ENCODE assay signal across 14 mouse cellular contexts in genomic region chr6:29946568-29946967, GRCm38 (mm10). TPM values are rescaled to one million over a fixed set of nuclear protein-coding genes. Genes with fewer than 3 reads are reported as not detected.
DNase-seq lines count a peak whose midpoint lies in the region; ATAC-seq and TF ChIP-seq lines count a peak whose summit lies in the region.
"Had no signal": no experiment of that assay in that cellular context is flagged by ENCODE, and none has a peak within 500 bp of the region (broad histone marks: within the 10 kb centered on the region; RNA-seq: fewer than 3 reads in every experiment).

No protein-coding gene starts in this region.

- no peak for ATAC-seq in hindbrain, postnatal 0 days
- ATAC-seq: midbrain, embryonic 16.5 days had no signal

- no peak overlapping the region for H3K27ac ChIP-seq in hindbrain, postnatal 0 days
- H3K27ac ChIP-seq in hindbrain, embryonic 10.5 days, result no peak overlapping the region
- H3K27ac ChIP-seq: embryonic facial prominence, embryonic 12.5 days had no signal

- no peak overlapping the region for H3K4me2 ChIP-seq in hindbrain, postnatal 0 days (ENCODE audit: low read depth, low read length)
- H3K4me2 ChIP-seq: embryonic facial prominence, embryonic 12.5 days had no signal

- no peaks in the 10 kb centered on the region for H3K36me3 ChIP-seq in hindbrain, postnatal 0 days (ENCODE audit: insufficient read depth, low read length)
- H3K36me3 ChIP-seq in hindbrain, embryonic 10.5 days, result no peaks in the 10 kb centered on the region
- H3K36me3 ChIP-seq in splenic B cell, adult 2 months (ENCODE audit: control insufficient read depth, insufficient read depth, low read length, poor library complexity, severe bottlenecking), result no peaks in the 10 kb centered on the region
- H3K36me3 ChIP-seq: embryonic facial prominence, embryonic 12.5 days had no signal

- TF ChIP-seq CTCF in hindbrain, postnatal 0 days (IDR thresholded peaks at IDR 0.05; ENCODE audit: low read depth), result peak; percentile 62

- DNase-seq in hindbrain, postnatal 0 days (ENCODE audit: low spot score), result peak; percentile 55
- no peak for DNase-seq in hindbrain, embryonic 10.5 days (ENCODE audit: low spot score)
- peak; percentile 7 for DNase-seq in lung, postnatal 25 days (ENCODE audit: low spot score)
- no peak for DNase-seq in lung, adult 18-20 months
- peak; percentile 34 for DNase-seq in MN1 (ENCODE audit: low spot score)
- DNase-seq in splenic B cell, adult 2 months (ENCODE audit: low read depth, low spot score), result peak; percentile 34
- DNase-seq in spleen, adult 12 weeks (ENCODE audit: low spot score), result no peak
- DNase-seq: adrenal gland, postnatal 10 days; cerebellum, adult 11-12 months; heart, adult 18-20 months; kidney, postnatal 4 days; thymus, postnatal 14 days had no signal

- H3K9me3 ChIP-seq in hindbrain, postnatal 0 days (ENCODE audit: low read length), result no peaks in the 10 kb centered on the region
- H3K9me3 ChIP-seq in hindbrain, embryonic 10.5 days, result no peaks in the 10 kb centered on the region
- H3K9me3 ChIP-seq: embryonic facial prominence, embryonic 12.5 days had no signal

- H3K9ac ChIP-seq in hindbrain, postnatal 0 days (replicated peaks; ENCODE audit: low read length), result no peak overlapping the region
- H3K9ac ChIP-seq: embryonic facial prominence, embryonic 12.5 days had no signal

- no peaks in the 10 kb centered on the region for H3K4me1 ChIP-seq in hindbrain, postnatal 0 days (ENCODE audit: insufficient read depth, low read length)
- H3K4me1 ChIP-seq in hindbrain, embryonic 10.5 days (replicated peaks), result no peaks in the 10 kb centered on the region
- H3K4me1 ChIP-seq: embryonic facial prominence, embryonic 12.5 days had no signal

- no peaks in the 10 kb centered on the region for H3K27me3 ChIP-seq in hindbrain, postnatal 0 days (ENCODE audit: insufficient read depth, low read length)
- H3K27me3 ChIP-seq in hindbrain, embryonic 10.5 days (ENCODE audit: insufficient read depth, poor library complexity, severe bottlenecking), result no peaks in the 10 kb centered on the region
- H3K27me3 ChIP-seq in splenic B cell, adult 2 months (ENCODE audit: control insufficient read depth, insufficient read depth, low read length, poor library complexity, severe bottlenecking), result no peaks in the 10 kb centered on the region
- H3K27me3 ChIP-seq: embryonic facial prominence, embryonic 12.5 days had no signal

- WGBS in hindbrain, postnatal 0 days, result 81% methylated on average over 2 of the region's 2 CpGs
- 93% methylated on average over 2 of the region's 2 CpGs for WGBS in hindbrain, embryonic 10.5 days

- H3K4me3 ChIP-seq in hindbrain, postnatal 0 days (ENCODE audit: low read length), result no peak overlapping the region
- H3K4me3 ChIP-seq in hindbrain, embryonic 10.5 days, result no peak overlapping the region
- H3K4me3 ChIP-seq: embryonic facial prominence, embryonic 12.5 days had no signal

RNA-seq across cellular contexts. Expression of gene Strip2, which starts 29.8 kb away (rescaled TPM):
- 22.6 and 23.2 TPM in 2 replicates for total RNA-seq in hindbrain, postnatal 0 days (2014; rRNA removed)
- polyA plus RNA-seq in hindbrain, postnatal 0 days (2015; fragmentation: Nextera tagmentation; extraction: Ambion mirVana), result 10.8 and 11.6 TPM in 2 replicates
- polyA plus RNA-seq in hindbrain, embryonic 10.5 days (2016; fragmentation: Nextera tagmentation; extraction: Ambion mirVana), result 0.86 and 1.0 TPM in 2 replicates

Comparison
In these comparisons a context has a peak if more than half of its experiments do, and no peak if none do; other contexts are left out.
1. DNase-seq: peak in hindbrain, postnatal 0 days (single experiment), lung, postnatal 25 days (single experiment), MN1 (single experiment) and splenic B cell, adult 2 months (single experiment); none in hindbrain, embryonic 10.5 days (single experiment), lung, adult 18-20 months (0 of 2) and spleen, adult 12 weeks (single experiment).